Comparison of ENCODE assay signal across 9 mouse cellular contexts in the genomic region with DNA sequence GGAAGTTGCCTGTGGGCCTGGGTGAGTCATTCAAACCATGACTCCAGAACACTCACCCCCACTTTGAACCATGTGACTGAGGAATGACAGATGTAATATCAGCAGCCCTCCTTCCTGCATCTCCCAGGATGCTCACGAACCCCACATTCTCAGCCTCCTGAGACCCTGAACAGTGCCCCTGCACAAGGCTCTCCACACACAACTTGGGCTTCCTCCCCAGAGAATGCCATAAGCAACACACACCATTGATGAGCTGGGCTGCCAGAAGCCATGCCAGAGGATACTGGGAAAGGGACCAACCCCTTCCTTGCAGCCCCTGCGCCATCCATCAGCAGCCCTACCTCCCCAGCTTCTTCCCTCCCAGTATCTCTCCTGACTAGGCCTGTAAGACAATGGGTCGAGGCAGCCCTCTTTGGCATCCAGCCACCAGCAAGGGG. TPM values are rescaled to one million over a fixed set of nuclear protein-coding genes. Genes with fewer than 3 reads are reported as not detected.
A peak's percentile ranks its signal among the peaks of the same experiment; 100 is the strongest.
DNase-seq lines count a peak whose midpoint lies in the region; ATAC-seq and TF ChIP-seq lines count a peak whose summit lies in the region.
"Had no signal": no experiment of that assay in that cellular context is flagged by ENCODE, and none has a peak within 500 bp of the region (broad histone marks: within the 10 kb centered on the region; RNA-seq: fewer than 3 reads in every experiment).

No protein-coding gene starts in this region.

- H3K4me3 ChIP-seq in lung, embryonic 14.5 days (ENCODE audit: low read depth, low read length), result peak overlapping the region; percentile 66
- peak overlapping the region; percentile 81 for H3K4me3 ChIP-seq in hindbrain, embryonic 16.5 days (ENCODE audit: low read length)
- H3K4me3 ChIP-seq in neural tube, embryonic 14.5 days (ENCODE audit: low read depth, low read length), result peak overlapping the region; percentile 72

- WGBS in lung, embryonic 14.5 days, result 40% methylated on average over 3 of the region's 3 CpGs
- 17% methylated on average over 3 of the region's 3 CpGs for WGBS in hindbrain, embryonic 16.5 days
- WGBS in neural tube, embryonic 14.5 days, result 29% methylated on average over 3 of the region's 3 CpGs

- no peak for TF ChIP-seq CTCF in lung, embryonic 14.5 days (IDR thresholded peaks at IDR 0.05; ENCODE audit: low read depth)

- H3K4me1 ChIP-seq in lung, embryonic 14.5 days (ENCODE audit: insufficient read depth), result peaks cover 24% of the 10 kb centered on the region; the same call in 1 of the 2 replicates
- H3K4me1 ChIP-seq in hindbrain, embryonic 16.5 days (ENCODE audit: control insufficient read depth, insufficient read depth, low read depth, low read length), result peaks cover 50% of the 10 kb centered on the region
- H3K4me1 ChIP-seq in neural tube, embryonic 14.5 days (ENCODE audit: control insufficient read depth, insufficient read depth, low read length), result peaks cover 51% of the 10 kb centered on the region

- H3K9me3 ChIP-seq in lung, embryonic 14.5 days (ENCODE audit: low read depth, low read length), result no peaks in the 10 kb centered on the region
- no peaks in the 10 kb centered on the region for H3K9me3 ChIP-seq in hindbrain, embryonic 16.5 days (ENCODE audit: control insufficient read depth, low read length)
- H3K9me3 ChIP-seq in neural tube, embryonic 14.5 days (ENCODE audit: control insufficient read depth, low read length), result no peaks in the 10 kb centered on the region

- peaks cover 39% of the 10 kb centered on the region for H3K36me3 ChIP-seq in lung, embryonic 14.5 days (ENCODE audit: insufficient read depth)
- peaks cover 35% of the 10 kb centered on the region for H3K36me3 ChIP-seq in hindbrain, embryonic 16.5 days (ENCODE audit: control insufficient read depth, insufficient read depth, low read length)
- H3K36me3 ChIP-seq in neural tube, embryonic 14.5 days (ENCODE audit: control insufficient read depth, insufficient read depth, low read length), result peaks cover 36% of the 10 kb centered on the region

- ATAC-seq in lung, embryonic 14.5 days (ENCODE audit: insufficient read depth), result no peak; the same call in 1 of the 2 replicates
- ATAC-seq in hindbrain, embryonic 16.5 days, result no peak
- ATAC-seq in neural tube, embryonic 14.5 days (ENCODE audit: low read depth), result no peak

- peak overlapping the region; percentile 84 for H3K4me2 ChIP-seq in lung, embryonic 14.5 days
- H3K4me2 ChIP-seq in hindbrain, embryonic 16.5 days (ENCODE audit: low read length), result peak overlapping the region; percentile 88
- peak overlapping the region; percentile 58 for H3K4me2 ChIP-seq in neural tube, embryonic 14.5 days (ENCODE audit: low read depth, low read length)

- no peaks in the 10 kb centered on the region for H3K27me3 ChIP-seq in lung, embryonic 14.5 days (ENCODE audit: insufficient read depth, low read length)
- H3K27me3 ChIP-seq in hindbrain, embryonic 16.5 days (replicated peaks; ENCODE audit: control insufficient read depth, insufficient read depth, low read length), result no peaks in the 10 kb centered on the region
- H3K27me3 ChIP-seq in neural tube, embryonic 14.5 days (ENCODE audit: control insufficient read depth, insufficient read depth, low read length), result no peaks in the 10 kb centered on the region

- H3K9ac ChIP-seq in lung, embryonic 14.5 days, result peak overlapping the region; percentile 62; the same call in 1 of the 2 replicates
- peak overlapping the region; percentile 88 for H3K9ac ChIP-seq in hindbrain, embryonic 16.5 days (ENCODE audit: low read depth, low read length)
- peak overlapping the region; percentile 87 for H3K9ac ChIP-seq in neural tube, embryonic 14.5 days (replicated peaks; ENCODE audit: low read depth, low read length)
- H3K9ac ChIP-seq: liver, embryonic 14.5 days had no signal

- no peak overlapping the region for H3K27ac ChIP-seq in lung, embryonic 14.5 days (ENCODE audit: low read depth)
- H3K27ac ChIP-seq in hindbrain, embryonic 16.5 days (ENCODE audit: low read depth, low read length), result peak overlapping the region; percentile 90
- H3K27ac ChIP-seq in neural tube, embryonic 14.5 days (ENCODE audit: low read depth, low read length), result peak overlapping the region; percentile 85; the same call in 1 of the 2 replicates
- H3K27ac ChIP-seq: liver, embryonic 14.5 days had no signal

- DNase-seq in cerebellum, adult 9-11 months, result peak; percentile 69
- DNase-seq in cerebellum, adult 18-20 months, result no peak
- peak; percentile 13 for DNase-seq in lung, embryonic 14.5 days
- no peak for DNase-seq in lung, postnatal 25 days (ENCODE audit: low spot score)
- DNase-seq in MN1 (ENCODE audit: low spot score), result no peak
- no peak for DNase-seq in embryo, embryonic 11 days

RNA-seq across cellular contexts. Expression of gene 1700029I15Rik, which starts 5.8 kb away (rescaled TPM):
- 1.1 and 1.2 TPM in 2 replicates for polyA plus RNA-seq in lung, embryonic 14.5 days (2014; fragmentation: Nextera tagmentation; extraction: Ambion mirVana)
- 5.8 and 7.7 TPM in 2 replicates for polyA plus RNA-seq in hindbrain, embryonic 16.5 days (2015; fragmentation: Nextera tagmentation; extraction: Ambion mirVana)
- polyA plus RNA-seq in neural tube, embryonic 14.5 days (2014; fragmentation: Nextera tagmentation; extraction: Ambion mirVana), result 3.9 and 4.2 TPM in 2 replicates

RNA-seq across cellular contexts. Expression of gene Mapk8ip1, which starts 13.0 kb away (rescaled TPM):
- polyA plus RNA-seq in lung, embryonic 14.5 days (2014; fragmentation: Nextera tagmentation; extraction: Ambion mirVana), result 6.2 TPM in 2 replicates
- polyA plus RNA-seq in hindbrain, embryonic 16.5 days (2015; fragmentation: Nextera tagmentation; extraction: Ambion mirVana), result 112 and 130 TPM in 2 replicates
- 51.8 and 64.3 TPM in 2 replicates for polyA plus RNA-seq in neural tube, embryonic 14.5 days (2014; fragmentation: Nextera tagmentation; extraction: Ambion mirVana)

RNA-seq across cellular contexts. Expression of gene Large2, which starts 13.4 kb away (rescaled TPM):
- 15.3 and 16.6 TPM in 2 replicates for polyA plus RNA-seq in lung, embryonic 14.5 days (2014; fragmentation: Nextera tagmentation; extraction: Ambion mirVana)
- 1.7 and 2.3 TPM in 2 replicates for polyA plus RNA-seq in hindbrain, embryonic 16.5 days (2015; fragmentation: Nextera tagmentation; extraction: Ambion mirVana)
- polyA plus RNA-seq in neural tube, embryonic 14.5 days (2014; fragmentation: Nextera tagmentation; extraction: Ambion mirVana), result 0.97 and 2.2 TPM in 2 replicates

RNA-seq across cellular contexts. Expression of gene Pex16, which starts 13.6 kb away (rescaled TPM):
- polyA plus RNA-seq in lung, embryonic 14.5 days (2014; fragmentation: Nextera tagmentation; extraction: Ambion mirVana), result 16.6 and 19.8 TPM in 2 replicates
- 43.5 and 45.6 TPM in 2 replicates for polyA plus RNA-seq in hindbrain, embryonic 16.5 days (2015; fragmentation: Nextera tagmentation; extraction: Ambion mirVana)
- 32.4 and 37.0 TPM in 2 replicates for polyA plus RNA-seq in neural tube, embryonic 14.5 days (2014; fragmentation: Nextera tagmentation; extraction: Ambion mirVana)

RNA-seq across cellular contexts. Expression of gene Cry2, which starts 45.7 kb away (rescaled TPM):
- 19.9 and 22.0 TPM in 2 replicates for polyA plus RNA-seq in lung, embryonic 14.5 days (2014; fragmentation: Nextera tagmentation; extraction: Ambion mirVana)
- 51.4 and 53.2 TPM in 2 replicates for polyA plus RNA-seq in hindbrain, embryonic 16.5 days (2015; fragmentation: Nextera tagmentation; extraction: Ambion mirVana)
- 41.7 and 43.5 TPM in 2 replicates for polyA plus RNA-seq in neural tube, embryonic 14.5 days (2014; fragmentation: Nextera tagmentation; extraction: Ambion mirVana)

Comparison
In these comparisons a context has a peak if more than half of its experiments do, and no peak if none do; other contexts are left out.
1. DNase-seq: peak in cerebellum, adult 9-11 months (single experiment) and lung, embryonic 14.5 days (single experiment); none in cerebellum, adult 18-20 months (0 of 2), lung, postnatal 25 days (single experiment), MN1 (single experiment) and embryo, embryonic 11 days (single experiment).
2. Peak in every context shown above with its lines, with median percentiles within 50 percentile points of each other: H3K4me2 ChIP-seq, H3K4me3 ChIP-seq and H3K9ac ChIP-seq.